Mouse (Mus musculus): Measurements from ENCODE around the gene Ap4e1.

The Ap4e1 gene

GRCm38 (mm10) chr2:127008469-127008998 is at the start of gene Ap4e1:
Ap4e1 (plus strand) TSS chr2:127008717.
- DNase-seq (ENCODE audit: low spot score) = peak; percentile 94

GRCm38 (mm10) chr2:126961696-126962095 is 46.8 kb upstream of the Ap4e1 start:
- DNase-seq (ENCODE audit: low spot score) = no peak

DNA sequence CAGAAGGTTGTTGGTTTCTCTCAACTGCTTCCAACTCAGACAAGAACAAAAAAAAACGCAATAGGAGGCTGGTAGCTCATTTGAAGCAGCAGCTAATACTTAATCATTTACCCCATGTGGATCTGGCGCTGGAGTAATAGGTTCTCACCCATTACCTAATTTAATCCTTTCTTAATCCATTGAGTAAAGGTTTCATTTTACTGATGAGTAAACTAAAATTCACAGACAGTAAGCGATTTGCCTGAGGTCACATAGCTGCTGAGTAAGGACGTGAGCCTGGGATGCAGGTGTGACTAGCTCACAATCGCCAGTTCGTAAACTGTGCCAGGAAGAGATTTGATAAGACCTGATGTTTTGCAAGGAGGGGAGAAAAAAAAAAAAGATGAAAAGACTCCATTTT is 31.1 kb upstream of the Ap4e1 start:
- no peak for DNase-seq (ENCODE audit: low spot score)

GRCm38 (mm10) chr2:126983221-126983620 is 25.3 kb upstream of the Ap4e1 start:
- DNase-seq (ENCODE audit: low spot score) = no peak

DNA sequence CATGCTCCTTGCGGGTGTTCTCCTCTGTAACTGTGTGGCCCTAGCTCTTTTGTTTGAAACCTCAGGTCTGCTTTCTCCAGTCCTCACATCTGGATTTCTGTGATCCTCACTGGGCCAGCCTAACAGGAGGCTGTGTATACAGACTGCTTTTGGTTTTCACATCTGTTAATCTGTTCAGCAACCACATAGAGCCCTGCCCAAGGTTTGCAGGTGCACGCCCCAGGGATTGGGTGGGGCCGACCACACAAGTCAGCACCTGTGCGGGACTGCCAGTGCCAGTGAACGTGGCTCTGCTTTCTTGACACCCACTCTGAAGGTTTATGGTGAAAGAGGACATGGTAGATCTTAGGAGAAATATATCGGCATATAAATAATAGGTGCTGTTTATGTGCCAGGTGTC is 18.6 kb upstream of the Ap4e1 start:
- DNase-seq (ENCODE audit: low spot score) = no peak

- DNase-seq (ENCODE audit: low spot score) = no peak
Measured at GRCm38 (mm10) chr2:126992742-126993141, 15.8 kb upstream of the Ap4e1 start.

DNA sequence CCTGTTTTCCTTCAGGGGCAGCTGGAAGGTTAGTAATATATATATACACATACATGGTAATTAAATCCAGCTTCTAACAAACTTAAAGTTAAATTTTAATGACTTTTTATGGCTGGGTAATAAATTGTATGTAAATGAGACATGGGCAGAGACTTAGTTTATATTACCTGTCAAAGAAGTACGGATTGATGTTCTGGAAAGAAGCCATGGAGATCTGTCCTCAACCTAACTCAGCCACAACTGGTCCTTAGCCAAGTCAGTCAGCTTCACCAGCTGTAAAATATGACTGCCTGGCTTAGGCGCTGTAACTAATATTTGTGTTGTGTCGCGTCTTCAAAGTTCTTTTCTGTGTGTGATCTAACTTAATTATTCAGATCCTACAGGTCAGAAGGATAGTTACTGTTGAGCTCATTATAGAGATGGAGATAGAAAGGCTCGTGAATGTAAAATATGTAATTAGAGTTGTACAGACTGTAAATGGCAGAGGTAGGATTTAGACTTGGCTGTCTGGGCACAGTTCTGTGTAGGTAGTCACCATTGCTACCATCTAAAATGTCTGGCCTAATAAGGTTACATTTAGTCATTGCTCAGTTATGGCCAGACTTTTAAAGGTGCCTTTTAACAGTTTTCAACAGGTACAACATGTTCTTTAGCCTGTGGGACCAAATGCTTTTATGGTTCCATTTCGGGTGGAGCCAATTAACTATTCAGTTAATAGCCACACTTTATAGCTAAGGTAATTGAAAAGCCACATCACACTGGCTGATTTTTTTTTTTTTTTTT is 13.9 kb upstream of the Ap4e1 start:
- DNase-seq (ENCODE audit: low spot score) = no peak

DNA sequence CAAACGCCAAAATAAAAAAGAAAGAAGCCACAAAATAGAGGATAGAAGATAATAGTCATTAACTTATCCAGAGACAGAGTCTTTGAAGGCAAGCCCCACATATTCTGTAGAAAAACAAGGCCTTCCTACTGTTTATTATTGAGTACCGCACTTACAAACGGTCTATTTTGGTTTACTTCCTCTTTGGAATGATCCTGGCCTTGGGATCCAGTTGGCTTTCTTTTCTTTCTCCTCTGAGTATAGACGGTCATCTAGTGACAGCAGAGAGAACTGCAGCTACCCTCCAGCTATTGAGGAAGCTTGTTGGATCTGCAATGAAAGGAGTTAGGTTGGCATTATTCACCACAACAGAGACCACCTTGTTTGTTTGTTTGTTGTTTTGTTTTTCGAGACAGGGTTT is 11.8 kb upstream of the Ap4e1 start:
- peak; percentile 70 for DNase-seq (ENCODE audit: low spot score)

- no peak for DNase-seq (ENCODE audit: low spot score)
Measured at GRCm38 (mm10) chr2:126998219-126998618, 10.3 kb upstream of the Ap4e1 start.

GRCm38 (mm10) chr2:127000406-127001324 is 7.9 kb upstream of the Ap4e1 start:
- DNase-seq (ENCODE audit: low spot score) = no peak

DNA sequence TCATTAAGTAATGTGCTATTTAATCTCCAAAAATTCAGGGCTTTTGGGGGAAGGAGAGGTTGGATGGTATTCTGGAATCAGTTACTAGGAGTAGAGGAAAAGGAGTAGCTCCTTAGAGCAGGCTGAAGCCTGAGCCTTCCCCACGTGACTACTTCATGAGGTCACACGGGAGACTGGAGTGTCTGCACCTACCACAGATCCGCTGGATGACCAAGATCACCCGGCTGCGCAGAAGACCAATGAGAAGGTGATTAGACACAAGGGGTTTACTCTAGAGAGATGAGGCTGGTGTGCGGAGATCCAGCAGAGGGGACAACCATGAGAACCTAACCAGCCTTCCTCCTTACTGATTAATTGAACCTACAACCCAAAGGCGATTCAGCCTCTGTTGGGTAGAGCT is 4.5 kb upstream of the Ap4e1 start:
- DNase-seq (ENCODE audit: low spot score) = no peak

DNA sequence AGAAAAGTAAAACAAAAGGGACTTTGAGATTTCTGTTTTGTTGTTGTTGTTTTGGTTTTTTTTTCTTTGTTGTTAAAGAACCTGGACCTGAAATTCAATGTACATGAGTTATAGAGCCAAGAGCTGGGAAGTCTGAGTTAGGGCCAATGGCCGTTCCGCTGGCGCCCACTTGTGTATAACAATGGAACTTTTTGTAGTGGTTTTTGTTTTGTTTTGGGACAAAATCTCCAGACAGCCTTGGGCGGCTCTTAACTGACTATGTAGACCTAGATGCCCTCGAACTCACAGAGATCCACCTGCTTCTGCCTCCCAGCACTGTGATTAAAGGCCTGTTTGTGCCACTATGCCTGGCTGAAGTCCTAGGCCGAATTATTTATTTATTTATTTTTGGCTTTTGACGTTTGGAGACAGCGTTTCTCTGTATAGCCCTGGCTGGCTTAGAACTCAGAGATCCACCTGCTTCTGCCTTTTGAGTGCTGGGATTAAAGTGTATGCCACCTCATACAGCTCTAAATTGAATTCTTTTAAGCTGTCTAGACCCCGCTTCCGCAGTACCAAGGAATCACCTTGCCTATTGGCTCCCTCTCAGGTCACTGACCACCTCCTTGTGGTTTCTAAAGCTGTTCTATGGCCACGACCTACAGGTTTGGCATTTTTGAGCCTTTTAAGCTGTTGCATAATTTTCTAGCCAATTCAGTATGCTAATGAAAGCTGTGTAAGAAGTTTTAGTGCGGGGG is 1.7 kb upstream of the Ap4e1 start:
- peak; percentile 55 for DNase-seq (ENCODE audit: low spot score)

DNA sequence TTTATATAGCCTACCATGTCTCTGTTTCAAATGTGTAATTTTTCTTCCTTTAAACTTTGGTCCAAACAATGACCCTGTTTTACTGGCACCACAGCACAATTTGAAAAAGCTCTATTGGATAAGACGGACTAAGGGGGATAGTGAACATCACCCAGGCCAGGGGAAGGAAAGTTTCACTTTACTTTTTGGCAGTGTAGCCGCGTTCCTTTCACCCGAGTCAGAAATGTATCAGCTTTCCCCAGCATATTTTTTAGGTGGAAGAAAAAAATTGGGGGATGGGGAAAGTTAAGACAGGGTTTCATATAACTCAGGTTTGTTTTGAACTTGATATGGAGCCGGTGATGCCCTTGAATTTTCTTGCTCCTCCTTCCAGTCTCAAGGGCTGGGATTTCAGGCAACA is 1.0 kb upstream of the Ap4e1 start:
- no peak for DNase-seq (ENCODE audit: low spot score)

DNA sequence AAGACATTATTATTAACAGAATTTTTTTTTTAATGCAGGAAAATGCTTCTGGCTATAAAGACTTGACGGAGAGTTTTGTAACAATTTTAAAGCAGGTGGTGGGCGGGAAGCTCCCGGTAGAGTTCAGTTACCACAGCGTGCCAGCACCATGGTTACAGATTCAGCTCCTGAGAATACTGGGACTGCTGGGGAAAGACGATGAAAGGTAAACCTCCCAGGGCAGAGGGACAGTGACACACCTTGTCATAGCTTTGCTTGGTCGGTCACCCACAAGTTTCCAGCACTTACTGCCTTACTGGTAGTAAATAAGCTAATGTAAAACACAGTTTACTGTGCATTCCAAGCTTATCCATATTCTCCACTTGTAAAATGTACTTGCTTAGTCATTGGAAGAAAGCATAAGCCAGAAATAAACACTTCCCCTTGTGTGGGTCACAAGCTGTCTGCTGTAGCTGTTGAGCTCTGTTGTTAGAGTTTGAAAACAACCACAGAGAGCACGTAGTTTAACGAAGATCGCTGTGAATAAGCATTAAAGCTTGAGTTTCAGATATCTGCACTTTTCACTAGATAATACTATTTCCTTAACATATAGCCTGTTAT is 26.6 kb downstream of the Ap4e1 start:
- DNase-seq (ENCODE audit: low spot score) = no peak

DNA sequence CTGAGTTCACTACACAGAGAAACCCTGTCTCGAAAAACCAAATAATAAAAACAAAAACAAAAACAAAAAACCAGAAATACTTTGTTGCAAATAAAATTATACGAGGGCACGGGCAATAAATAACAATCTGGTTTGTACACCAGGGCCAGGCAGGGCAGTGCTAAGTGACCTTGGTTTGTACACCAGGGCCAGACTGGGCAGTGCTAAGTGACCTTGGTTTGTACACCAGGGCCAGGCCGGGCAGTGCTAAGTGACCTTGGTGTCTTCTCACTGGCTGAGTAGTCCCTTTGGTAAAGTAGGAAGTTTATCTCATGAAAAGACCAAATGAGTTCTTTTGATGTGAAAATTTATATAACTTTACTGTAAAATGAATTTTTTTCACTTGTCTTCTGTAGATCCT is 28.8 kb downstream of the Ap4e1 start:
- DNase-seq (ENCODE audit: low spot score) = no peak

DNA sequence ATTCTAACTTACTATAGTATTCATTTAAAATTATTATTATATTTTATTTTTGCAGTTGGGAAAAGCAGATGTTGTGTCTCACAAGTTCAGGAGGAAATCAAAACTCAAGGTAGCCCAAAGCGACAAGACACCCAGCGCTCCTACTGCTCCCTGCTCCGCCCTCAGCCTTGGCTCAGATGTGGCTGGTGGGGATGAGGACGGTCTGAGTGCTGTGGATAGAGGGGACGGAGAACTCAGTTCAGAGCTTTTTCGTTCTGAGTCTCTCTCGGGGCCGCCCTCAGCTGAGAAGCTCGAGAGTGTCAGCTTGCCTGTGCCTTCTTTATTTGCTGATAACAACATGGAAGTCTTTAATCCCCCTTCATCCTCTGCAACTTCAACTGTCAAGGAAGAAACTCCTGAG is 53.0 kb downstream of the Ap4e1 start:
- no peak for DNase-seq (ENCODE audit: low spot score)

- no peak for DNase-seq (ENCODE audit: low spot score)
Measured at GRCm38 (mm10) chr2:127068806-127069205, 60.3 kb downstream of the Ap4e1 start.

- DNase-seq (ENCODE audit: low spot score) = peak; percentile 26
Measured at GRCm38 (mm10) chr2:127069781-127070434, 61.4 kb downstream of the Ap4e1 start.

DNA sequence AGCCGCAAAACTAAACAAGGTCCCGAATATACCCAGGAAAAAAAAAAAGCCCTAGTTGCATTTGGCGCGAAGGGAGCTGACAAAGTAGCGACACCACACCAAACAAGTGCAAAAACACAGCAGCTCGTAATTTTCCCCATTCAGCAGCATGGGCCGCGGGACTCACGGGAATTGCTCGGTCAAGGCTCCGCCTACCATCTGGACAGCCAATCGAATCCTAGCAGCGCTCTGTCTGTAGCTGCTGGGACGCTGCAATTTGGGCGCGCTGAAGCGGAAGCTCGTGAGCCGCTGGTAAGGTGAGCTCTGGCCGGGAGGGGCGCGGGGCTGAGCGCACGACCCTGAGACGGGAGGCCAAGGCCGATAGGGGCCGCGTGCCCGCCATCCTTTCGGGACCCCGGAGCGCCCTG is 61.9 kb downstream of the Ap4e1 start, which contains the start of gene Blvra:
Blvra (plus strand) TSS at position 231 of the 407 bp plus-strand sequence.
- DNase-seq (ENCODE audit: low spot score) = peak; percentile 99

DNA sequence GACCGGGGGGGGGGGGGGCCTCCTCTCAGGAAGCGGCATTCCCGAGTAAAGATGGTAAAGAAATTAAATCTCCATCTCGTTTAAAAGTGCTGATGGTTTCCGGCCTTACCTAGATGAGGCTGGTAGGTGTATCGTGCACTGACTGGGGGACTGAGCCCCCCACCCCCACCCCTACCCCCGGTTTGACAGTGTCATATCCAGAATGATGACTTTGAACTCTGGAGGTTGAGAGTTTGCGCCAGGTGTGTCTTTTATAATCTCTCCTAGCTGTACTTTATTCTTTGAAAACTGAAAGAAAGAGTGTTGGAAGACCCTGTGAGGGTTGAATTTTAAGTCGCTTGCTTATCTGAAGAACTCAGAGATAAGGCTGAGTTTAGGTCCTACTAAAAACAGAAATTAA is 62.4 kb downstream of the Ap4e1 start:
- no peak for DNase-seq (ENCODE audit: low spot score)

DNA sequence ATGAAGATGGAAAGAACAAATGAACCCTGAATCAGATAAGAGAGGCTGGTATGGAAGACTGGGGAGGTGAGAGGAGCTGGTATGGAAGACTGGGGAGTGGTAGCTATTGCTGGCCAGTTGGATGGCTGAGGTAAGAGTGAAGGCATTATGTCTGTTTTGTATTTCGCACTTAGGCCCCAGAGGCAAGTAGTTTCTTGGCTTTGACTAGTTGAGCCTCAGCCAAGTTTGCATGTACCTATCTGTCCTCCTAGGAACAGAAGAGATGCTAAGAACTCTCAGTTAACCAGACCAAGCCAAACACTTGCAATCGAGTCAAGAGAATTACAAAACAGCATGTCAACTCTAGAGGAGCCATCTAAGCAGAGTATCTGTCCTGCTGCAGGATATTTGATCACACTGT is 65.6 kb downstream of the Ap4e1 start:
- no peak for DNase-seq (ENCODE audit: low spot score)

Measured in embryo, embryonic 10 days (tissue).